Mouse (Mus musculus) stomach, embryonic 14.5 days (tissue): ENCODE measurements at regions not wholly inside any gene's neighbourhood (a gene's known extent, or its start where the extent isn't known, plus 50 kb on each side); places are given as distances from the start of the nearest gene placed in this dataset.

ENCODE experiments used
- ATAC-seq: fragments of 200-750 bp; cut with Nextera tagmentation; 2 replicates; pipeline ENCODE4 v1.8.0; 2017; ENCODE audit warnings: low read depth, moderate TSS enrichment; ENCODE audit not compliant: insufficient number of reproducible peaks, insufficient read depth, low FRiP score
- H3K27ac ChIP-seq: fragments of 300-500 bp; sonication (generic); 2 replicates; pipeline ENCODE4 v1.5.1; 2014; ENCODE audit warnings: mild to moderate bottlenecking, low read length, moderate library complexity, mixed read lengths
- H3K27me3 ChIP-seq: fragments of 300-500 bp; sonication (generic); 2 replicates; pipeline ENCODE4 v1.6.1; 2014; ENCODE audit warnings: low read length, control low read depth, mixed read lengths; ENCODE audit not compliant: control insufficient read depth, insufficient read depth
- H3K36me3 ChIP-seq: fragments of 300-500 bp; sonication (generic); 2 replicates; pipeline ENCODE4 v1.6.1; 2014; ENCODE audit warnings: mild to moderate bottlenecking, control low read depth, low read length, moderate library complexity, mixed read lengths; ENCODE audit not compliant: control insufficient read depth, insufficient read depth
- H3K4me1 ChIP-seq: fragments of 300-500 bp; sonication (generic); 2 replicates; pipeline ENCODE4 v1.6.1; 2014; ENCODE audit warnings: low read length, control low read depth, mixed read lengths; ENCODE audit not compliant: control insufficient read depth, insufficient read depth
- H3K4me2 ChIP-seq: fragments of 300-500 bp; sonication (generic); replicated peaks from 2 replicates; pipeline ENCODE4 v1.6.1; 2014; ENCODE audit warnings: low read depth, low read length, control low read depth
- H3K4me3 ChIP-seq: fragments of 300-500 bp; sonication (generic); 2 replicates; pipeline ENCODE4 v1.5.1; 2014; ENCODE audit warnings: low read depth, low read length, control low read depth
- H3K9ac ChIP-seq: fragments of 300-500 bp; sonication (generic); replicated peaks from 2 replicates; pipeline ENCODE4 v1.6.1; 2014; ENCODE audit warnings: low read depth, mild to moderate bottlenecking, control low read depth, low read length, moderate library complexity, mixed read lengths
- H3K9me3 ChIP-seq: fragments of 300-500 bp; sonication (generic); 2 replicates; pipeline ENCODE4 v1.6.1; 2016; ENCODE audit warnings: low read depth, low read length, control low read depth; ENCODE audit not compliant: control insufficient read depth
- WGBS: fragments of 180-500 bp; shearing (Covaris S2); extraction: QIAGEN DNeasy Blood & Tissue Kit; methylation state at CpG from one replicate; pipeline ENCODE4 v1.1.7; 2014; 5-methylcytosine and 5-hydroxymethylcytosine counted together

DNA sequence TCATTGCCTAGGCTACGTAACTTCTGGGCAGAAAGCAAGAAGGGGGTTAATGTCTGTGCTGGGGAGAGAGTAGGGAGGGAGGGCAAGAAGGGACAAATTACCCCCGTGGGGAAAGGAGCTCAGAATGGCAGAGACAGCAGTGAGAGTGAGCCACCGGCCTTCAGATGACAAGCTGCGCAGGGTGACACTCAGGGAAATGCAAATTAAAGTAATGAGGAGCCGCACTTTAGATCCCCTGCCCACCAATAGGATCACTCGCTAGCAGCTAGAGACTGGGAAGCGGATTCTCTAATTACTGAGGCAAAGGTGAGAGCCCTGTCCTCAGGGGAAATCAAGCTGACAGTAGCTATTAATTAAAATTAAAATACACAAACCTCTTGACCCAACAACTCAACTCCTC is 202.5 kb downstream of the Arhgef10l start:
- H3K27me3 ChIP-seq, result no peaks in the 10 kb centered on the region
- no peak for ATAC-seq
- H3K9me3 ChIP-seq, result peaks cover 2% of the 10 kb centered on the region; the same call in 1 of the 2 replicates
- WGBS, result 53% methylated on average over 7 of the region's 7 CpGs
- no peak overlapping the region for H3K27ac ChIP-seq
- no peaks in the 10 kb centered on the region for H3K4me1 ChIP-seq
- no peak overlapping the region for H3K4me3 ChIP-seq
- H3K4me2 ChIP-seq, result no peak overlapping the region
- no peaks in the 10 kb centered on the region for H3K36me3 ChIP-seq
- no peak overlapping the region for H3K9ac ChIP-seq

DNA sequence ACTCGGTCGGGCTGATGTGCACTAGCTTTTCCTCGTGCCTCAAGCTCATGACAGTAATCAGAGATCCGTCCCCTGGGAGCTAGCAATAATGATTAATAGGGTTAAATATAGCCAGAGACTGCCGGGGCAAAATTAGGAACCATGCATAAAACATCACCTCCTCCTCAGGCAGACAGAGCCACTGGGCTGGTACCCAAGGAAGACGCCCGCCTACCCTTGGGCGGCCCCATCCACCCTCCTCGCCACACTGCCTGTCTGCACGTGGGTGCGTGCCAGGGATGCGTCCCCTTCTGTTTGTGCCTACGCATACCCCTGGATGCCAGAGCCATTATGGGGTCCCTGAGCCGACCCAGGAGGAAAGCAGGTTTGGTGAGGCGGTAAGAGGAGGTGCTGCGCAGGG is 204.5 kb downstream of the Arhgef10l start:
- H3K27ac ChIP-seq, result no peak overlapping the region
- no peak overlapping the region for H3K4me2 ChIP-seq
- H3K4me1 ChIP-seq, result no peaks in the 10 kb centered on the region
- H3K9ac ChIP-seq, result no peak overlapping the region
- WGBS, result 87% methylated on average over 16 of the region's 16 CpGs
- H3K27me3 ChIP-seq, result no peaks in the 10 kb centered on the region
- H3K36me3 ChIP-seq, result no peaks in the 10 kb centered on the region
- no peak for ATAC-seq
- H3K4me3 ChIP-seq, result no peak overlapping the region
- peaks cover 2% of the 10 kb centered on the region; the same call in 1 of the 2 replicates for H3K9me3 ChIP-seq

GRCm38 (mm10) chr4:140449062-140449461 is 202.5 kb upstream of the Igsf21 start:
- Histone ChIP-seq H3K27ac (no peak overlapping the region), H3K4me1 (no peaks in the 10 kb centered on the region), H3K4me2 (no peak overlapping the region), H3K9ac (no peak overlapping the region), H3K36me3 (no peaks in the 10 kb centered on the region), H3K9me3 (no peaks in the 10 kb centered on the region), H3K27me3 (no peaks in the 10 kb centered on the region), H3K4me3 (no peak overlapping the region)
- no peak for ATAC-seq
- 90% methylated on average over 10 of the region's 10 CpGs for WGBS

- H3K27ac ChIP-seq, result no peak overlapping the region
- H3K9me3 ChIP-seq, result no peaks in the 10 kb centered on the region
- H3K4me3 ChIP-seq, result no peak overlapping the region
- ATAC-seq, result no peak
- H3K4me1 ChIP-seq, result no peaks in the 10 kb centered on the region
- no peaks in the 10 kb centered on the region for H3K27me3 ChIP-seq
- H3K9ac ChIP-seq, result no peak overlapping the region
- H3K36me3 ChIP-seq, result no peaks in the 10 kb centered on the region
- no peak overlapping the region for H3K4me2 ChIP-seq
- WGBS, result 91% methylated on average over 6 of the region's 6 CpGs
Observed at GRCm38 (mm10) chr4:140446455-140446854, 199.9 kb upstream of the Igsf21 start.

DNA sequence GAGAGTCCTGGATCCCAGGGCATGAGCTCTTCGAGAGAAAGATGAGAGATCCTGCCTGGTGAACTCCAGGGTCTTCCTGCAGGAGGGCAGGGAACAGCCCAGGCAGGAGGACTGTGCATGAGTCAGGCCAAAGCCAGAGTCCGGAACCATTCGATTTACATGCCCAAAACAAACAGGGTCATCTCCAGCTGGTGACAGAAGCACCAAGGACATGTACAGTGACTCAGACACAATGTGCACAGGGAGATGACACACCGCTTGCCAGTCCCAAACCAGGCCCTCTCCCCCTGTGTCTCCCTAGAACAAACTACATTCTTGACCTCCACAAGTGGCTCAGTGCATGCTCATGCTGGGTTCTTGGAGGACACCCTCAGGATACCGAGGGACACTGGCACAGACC is 199.3 kb upstream of the Igsf21 start:
- no peaks in the 10 kb centered on the region for H3K9me3 ChIP-seq
- no peak overlapping the region for H3K27ac ChIP-seq
- ATAC-seq, result no peak
- no peak overlapping the region for H3K9ac ChIP-seq
- H3K4me2 ChIP-seq, result no peak overlapping the region
- no peaks in the 10 kb centered on the region for H3K4me1 ChIP-seq
- 83% methylated on average over 5 of the region's 5 CpGs for WGBS
- no peak overlapping the region for H3K4me3 ChIP-seq
- H3K27me3 ChIP-seq, result no peaks in the 10 kb centered on the region
- no peaks in the 10 kb centered on the region for H3K36me3 ChIP-seq

DNA sequence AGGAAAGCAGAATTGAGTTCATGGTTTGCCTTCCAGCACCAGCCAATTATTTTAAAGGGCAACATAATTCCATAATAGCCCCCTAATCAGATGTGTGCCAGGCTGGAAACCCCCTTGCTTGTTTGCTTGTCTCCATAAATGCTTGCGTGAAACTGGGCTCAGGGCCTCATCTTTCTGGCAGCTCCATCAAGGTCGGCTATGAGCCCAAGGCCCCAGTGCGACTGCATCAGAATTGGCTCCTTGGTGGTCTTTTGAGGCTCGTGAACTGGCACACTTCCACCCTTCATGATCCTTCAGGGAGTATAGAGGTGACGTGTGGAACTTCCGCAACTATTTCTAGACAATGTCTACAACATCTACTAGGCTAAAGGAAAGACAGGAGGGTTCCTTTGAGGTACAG is 196.6 kb upstream of the Igsf21 start:
- Histone ChIP-seq H3K27me3 (no peaks in the 10 kb centered on the region), H3K9me3 (no peaks in the 10 kb centered on the region), H3K4me1 (no peaks in the 10 kb centered on the region), H3K36me3 (no peaks in the 10 kb centered on the region), H3K4me2 (no peak overlapping the region), H3K4me3 (no peak overlapping the region), H3K27ac (no peak overlapping the region), H3K9ac (no peak overlapping the region)
- WGBS, result 84% methylated on average over 6 of the region's 6 CpGs
- no peak for ATAC-seq

DNA sequence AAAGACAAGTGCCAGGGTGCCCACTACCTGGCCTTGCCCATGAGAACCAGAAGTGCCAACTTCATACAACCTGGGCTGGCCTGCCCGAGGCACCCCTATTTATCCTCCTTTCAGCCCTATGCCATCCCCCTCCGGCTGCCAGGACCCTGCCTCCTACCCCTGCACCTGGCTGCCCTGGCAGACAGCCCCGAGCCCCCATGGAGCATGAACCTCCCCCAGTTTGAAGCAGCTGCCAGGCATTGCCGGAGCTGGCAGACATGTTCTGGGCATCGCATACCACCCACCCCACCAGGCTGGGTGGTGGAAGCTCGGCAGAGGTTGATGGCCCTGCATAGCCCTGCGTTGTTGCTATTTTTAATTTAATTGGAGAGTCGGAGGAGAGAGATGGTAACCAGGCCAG is 195.2 kb upstream of the Igsf21 start:
- WGBS, result 81% methylated on average over 8 of the region's 8 CpGs

DNA sequence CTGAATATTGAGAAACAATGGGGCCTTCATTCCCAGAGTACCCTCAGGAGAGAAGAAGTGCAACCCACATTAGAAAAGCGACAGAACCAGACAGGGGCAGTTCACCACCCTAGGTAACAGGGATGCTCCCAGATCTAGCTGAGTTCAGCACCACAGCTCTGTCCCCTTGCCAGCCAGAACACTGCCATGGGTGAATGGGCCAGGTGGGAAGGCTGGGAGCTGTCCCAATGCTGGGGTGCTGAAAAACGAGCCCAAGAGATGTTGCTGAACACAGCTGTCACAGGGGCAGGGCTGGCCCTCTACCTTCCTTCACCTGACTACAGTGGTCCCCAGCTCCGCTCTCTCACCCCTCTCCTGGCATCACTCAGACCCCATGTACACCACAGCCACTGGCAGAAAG is 193.3 kb upstream of the Igsf21 start:
- Histone ChIP-seq H3K27me3 (no peaks in the 10 kb centered on the region), H3K27ac (no peak overlapping the region), H3K36me3 (no peaks in the 10 kb centered on the region), H3K4me2 (no peak overlapping the region), H3K4me3 (no peak overlapping the region), H3K9ac (no peak overlapping the region), H3K4me1 (no peaks in the 10 kb centered on the region), H3K9me3 (no peaks in the 10 kb centered on the region)
- ATAC-seq, result no peak
- WGBS, result 19% methylated on average over 3 of the region's 3 CpGs

More for the DNA sequence above, 195.2 kb upstream of the Igsf21 start:
- no peak for ATAC-seq
- Histone ChIP-seq H3K36me3 (no peaks in the 10 kb centered on the region), H3K4me2 (no peak overlapping the region), H3K9me3 (no peaks in the 10 kb centered on the region), H3K27ac (no peak overlapping the region), H3K4me3 (no peak overlapping the region), H3K4me1 (no peaks in the 10 kb centered on the region), H3K9ac (no peak overlapping the region), H3K27me3 (no peaks in the 10 kb centered on the region)

DNA sequence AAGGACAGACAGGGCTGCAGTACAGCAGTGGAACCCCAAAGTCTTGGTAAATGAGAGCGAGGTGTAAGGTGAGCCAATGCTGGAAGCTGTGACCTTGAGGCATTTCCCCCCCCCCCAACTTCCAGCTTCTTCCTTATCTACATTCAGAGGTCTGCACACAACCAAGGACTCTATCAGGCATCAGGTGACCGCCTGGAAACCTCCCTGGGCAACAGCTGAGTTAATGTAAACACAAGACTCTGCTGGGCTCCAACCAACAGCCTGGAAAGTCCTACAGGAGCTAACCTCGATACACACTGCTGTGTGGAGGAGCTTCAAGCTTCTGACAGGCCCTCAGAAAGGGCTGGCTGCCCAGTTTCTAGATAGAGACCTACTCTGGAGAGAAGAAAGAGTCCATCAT is 189.4 kb upstream of the Igsf21 start:
- H3K27ac ChIP-seq, result no peak overlapping the region
- H3K4me3 ChIP-seq, result no peak overlapping the region
- 22% methylated on average over 3 of the region's 3 CpGs for WGBS
- peak; percentile 30; the same call in 1 of the 2 replicates for ATAC-seq
- H3K9ac ChIP-seq, result no peak overlapping the region
- H3K9me3 ChIP-seq, result no peaks in the 10 kb centered on the region
- no peaks in the 10 kb centered on the region for H3K27me3 ChIP-seq
- H3K4me1 ChIP-seq, result no peaks in the 10 kb centered on the region
- H3K4me2 ChIP-seq, result no peak overlapping the region
- no peaks in the 10 kb centered on the region for H3K36me3 ChIP-seq
